Mouse (Mus musculus) telencephalon, adult 2 months (tissue): ENCODE data around the gene Piezo1.

Experiments used
- DNase-seq: peaks from one replicate; pipeline ENCODE4 v3.0.0-alpha.2; 2011; ENCODE audit warnings: low read depth, low spot score

Gene Piezo1

DNA sequence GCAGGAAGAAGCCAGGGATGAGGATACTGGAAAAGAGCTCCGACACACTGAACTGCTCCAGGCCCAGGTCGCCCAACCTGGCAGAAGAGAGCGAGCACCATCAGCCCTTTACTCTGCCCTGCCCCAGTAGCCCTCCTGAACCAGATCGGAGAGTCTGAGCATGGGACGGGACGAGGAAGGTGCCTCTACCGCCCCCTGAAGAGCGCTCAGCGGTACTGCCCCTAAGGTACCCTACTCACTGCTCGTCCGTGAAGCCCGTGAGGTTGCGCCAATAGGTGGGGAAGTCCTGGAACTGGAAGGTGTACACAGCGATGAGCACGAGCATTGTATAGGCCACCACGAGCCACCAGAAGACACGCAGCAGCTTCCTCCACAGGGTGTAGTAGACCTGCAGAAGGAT is 53.2 kb downstream of the Piezo1 start:
- no peak for DNase-seq

DNA sequence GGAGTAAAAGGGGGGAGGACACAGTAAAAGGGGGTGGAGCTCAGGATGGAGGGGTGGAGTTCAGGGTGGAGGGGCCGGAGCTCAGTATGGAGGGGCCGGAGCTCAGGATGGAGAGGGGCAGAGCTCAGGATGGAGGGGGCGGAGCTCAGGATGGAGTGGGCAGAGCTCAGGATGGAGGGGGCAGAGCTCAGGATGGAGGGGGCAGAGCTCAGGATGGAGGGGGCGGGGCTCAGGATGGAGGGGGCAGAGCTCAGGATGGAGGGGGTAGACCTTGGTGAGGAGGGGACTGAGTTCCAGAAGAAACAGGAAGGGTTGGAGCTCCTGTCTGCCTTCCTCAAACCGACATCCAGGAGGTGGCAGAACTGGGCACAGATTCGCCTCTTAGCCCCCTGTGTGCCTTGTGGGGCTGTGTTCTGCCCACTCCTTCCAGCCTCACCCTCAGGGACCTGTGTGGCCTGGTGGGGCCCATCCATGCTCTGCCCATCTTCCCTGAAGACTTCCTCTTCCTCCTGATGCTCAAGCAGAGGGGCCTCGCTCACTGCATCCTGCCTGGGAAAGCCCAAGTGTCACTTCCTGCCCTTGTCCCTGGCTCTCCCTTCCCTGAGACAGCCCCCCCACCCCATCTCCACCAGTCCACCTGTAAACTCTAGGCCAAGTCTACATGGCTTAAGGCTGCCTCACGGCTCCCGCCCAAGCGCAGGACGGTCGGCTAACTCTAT is 54.0 kb downstream of the Piezo1 start:
- no peak for DNase-seq

DNA sequence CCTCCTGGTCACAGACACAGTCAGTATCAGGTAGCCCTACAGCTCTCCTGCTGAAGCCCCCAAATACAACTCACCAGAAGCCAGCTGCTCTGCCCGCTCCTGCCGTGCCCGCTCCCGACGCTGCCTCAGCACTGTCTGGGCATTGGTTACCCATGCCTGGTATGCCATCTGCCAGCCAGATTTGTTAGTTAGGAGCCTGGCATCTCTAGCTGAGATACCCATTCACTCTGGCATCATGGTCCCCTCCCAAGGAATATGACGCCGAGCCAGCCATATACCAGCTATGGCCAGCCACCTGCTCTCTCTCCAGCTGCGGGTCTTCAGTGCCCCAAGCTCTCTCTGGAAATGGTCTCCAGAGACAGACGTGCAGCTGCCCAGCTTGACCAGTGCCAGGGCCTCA is 62.7 kb downstream of the Piezo1 start:
- DNase-seq: no peak

DNA sequence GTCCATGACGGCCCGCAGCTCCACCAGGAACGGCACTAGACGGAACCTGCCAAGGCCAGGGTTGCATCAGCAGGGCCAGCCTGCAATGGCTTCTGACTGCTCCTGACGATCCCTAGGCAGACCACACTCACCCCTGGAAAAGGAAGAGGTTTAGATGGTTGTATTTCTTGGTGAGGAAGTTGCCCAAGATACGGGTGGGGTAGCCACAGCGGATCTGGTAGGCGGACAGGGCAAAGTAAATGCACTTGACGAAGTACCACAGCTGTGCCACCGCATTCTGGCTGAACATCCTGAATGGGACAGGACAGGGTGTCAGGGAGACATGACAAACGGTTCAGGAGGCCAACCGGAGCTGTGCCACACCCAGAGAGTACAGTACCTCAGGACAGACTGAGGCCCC is 66.3 kb downstream of the Piezo1 start:
- no peak for DNase-seq

DNA sequence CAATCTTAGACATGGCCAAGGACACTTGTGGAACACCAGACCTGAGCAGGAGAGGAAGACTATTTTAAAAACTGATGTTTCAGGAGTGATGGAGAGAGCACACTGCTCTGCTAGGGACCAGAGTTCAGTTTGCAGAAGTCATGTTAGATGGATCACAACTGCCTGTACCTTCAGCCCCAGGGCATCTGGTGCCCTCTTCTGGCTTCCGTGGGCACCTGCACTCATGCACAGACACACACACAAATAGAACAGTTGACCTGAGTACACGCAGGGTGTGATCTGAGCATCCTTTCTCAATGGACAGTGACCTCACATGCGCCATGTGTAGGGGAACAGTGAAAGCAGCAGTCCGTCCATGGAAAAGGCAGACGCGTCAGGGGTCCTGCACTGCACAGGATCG is 67.3 kb downstream of the Piezo1 start:
- no peak for DNase-seq

DNA sequence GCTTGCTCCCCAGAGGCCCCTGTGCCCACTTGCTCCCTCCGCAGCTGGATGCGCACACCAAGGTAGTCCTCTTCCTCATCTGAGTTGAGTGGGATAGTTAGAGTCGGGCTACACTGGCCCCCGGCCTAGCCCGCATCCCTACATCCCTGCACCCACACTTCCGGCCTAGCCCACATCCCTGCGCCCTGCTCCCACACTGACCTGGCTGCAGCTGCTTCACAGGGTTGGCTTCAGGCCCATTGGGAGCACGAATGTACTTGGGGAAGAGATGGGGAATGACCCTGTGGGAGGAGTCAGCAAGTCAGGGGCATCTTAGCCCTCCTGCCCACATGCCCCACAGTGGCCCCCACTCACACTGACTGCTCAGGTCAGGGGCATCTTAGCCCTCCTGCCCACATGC is 68.7 kb downstream of the Piezo1 start:
- no peak for DNase-seq

DNA sequence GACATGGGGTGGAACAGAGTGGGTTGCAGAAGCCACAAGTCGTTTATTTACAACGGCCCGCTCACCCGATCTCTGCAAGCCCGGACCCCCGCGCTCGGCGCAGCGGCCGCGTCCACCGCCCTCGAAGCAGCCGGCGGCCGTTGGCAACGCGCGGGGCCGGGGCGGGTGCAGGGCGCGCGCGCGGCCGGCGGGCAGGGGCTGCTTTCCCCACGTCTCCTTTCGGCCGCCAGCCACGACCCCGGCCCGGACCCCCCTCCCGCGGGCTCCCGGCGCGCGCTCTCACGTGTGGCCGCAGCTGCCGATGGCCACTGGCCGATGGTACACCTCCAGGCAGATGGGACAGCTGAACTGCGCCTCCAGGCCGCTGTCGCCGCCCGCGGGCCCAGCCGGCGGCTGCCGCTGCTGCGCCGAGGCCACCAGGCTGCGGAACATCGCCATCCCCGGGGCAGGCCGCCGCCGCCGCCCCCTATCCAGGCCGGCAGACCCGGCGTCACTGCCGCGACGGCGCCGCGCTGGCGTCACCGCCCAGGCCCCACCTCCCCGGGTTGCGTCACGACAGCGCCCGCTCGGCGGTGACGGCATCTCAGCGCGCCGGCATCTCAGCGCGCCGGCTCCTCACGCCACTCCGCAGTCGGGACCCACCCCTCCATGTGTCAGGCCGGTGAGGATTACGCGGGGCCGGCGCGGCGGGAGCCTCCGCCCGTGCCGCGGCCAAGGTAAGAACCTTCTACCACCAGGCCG is 75.4 kb downstream of the Piezo1 start, which contains the start of the genes Rnf166 and Ctu2:
Gene Rnf166, minus strand, starts transcription at position 485 of the 741 bp plus-strand sequence.
Gene Ctu2, plus strand, starts transcription at position 564 of the 741 bp plus-strand sequence.
- peak; percentile 68 for DNase-seq

DNA sequence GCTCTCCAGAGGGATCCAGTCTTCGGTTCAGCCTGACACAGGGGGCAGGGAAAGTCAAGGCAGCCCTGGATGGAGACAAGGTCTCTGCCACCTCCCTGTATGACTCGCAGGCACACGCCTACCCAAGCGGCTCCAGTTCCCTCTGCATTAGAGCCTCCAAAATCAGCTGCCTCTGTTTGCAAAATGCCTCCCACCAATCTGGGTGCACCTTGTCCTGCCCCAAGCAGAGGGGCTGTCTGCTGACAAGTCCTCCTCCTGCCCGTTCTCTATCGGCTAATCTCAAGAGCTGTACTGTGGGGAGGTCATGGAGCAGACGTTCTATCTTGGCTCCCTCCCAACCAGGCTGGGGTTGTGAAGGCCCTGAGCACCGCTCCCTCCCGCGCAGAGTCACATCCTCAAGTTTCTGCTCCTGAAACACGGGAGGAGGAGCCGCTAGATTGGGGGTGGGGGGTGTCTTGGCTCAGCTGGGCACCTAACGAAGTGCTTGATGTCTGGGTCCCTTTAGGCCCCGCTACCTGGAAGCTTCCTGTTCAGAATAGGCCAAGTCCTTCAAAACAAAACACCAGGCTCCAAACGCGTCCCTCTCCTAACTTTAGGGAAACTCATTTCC is 76.1 kb downstream of the Piezo1 start:
- DNase-seq: no peak

DNA sequence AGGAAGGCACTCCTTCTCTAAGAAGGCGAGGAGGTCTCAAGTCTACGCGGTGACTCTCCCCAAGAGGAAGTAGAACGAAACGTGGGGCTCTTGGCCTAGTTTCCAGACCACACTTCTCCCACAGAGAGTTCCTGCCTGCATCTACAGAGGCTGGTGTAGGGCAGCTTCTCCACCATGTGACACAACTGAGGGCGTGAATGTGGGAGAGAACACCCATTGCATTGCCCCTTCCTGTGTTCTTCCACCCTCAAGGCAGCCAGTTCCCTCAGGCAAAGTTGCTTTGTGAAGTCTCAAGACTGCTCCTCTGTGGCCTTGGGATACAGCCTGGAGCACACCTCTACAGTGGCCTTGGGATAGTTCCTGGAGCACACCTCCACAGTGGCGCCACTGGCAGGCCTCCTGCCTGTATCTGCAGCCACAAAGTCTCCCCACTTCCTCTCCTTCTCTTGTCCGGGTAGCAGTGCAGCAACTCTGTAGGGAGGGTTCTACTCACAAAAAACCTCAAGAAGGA is 77.2 kb downstream of the Piezo1 start:
- peak; percentile 55 for DNase-seq

DNA sequence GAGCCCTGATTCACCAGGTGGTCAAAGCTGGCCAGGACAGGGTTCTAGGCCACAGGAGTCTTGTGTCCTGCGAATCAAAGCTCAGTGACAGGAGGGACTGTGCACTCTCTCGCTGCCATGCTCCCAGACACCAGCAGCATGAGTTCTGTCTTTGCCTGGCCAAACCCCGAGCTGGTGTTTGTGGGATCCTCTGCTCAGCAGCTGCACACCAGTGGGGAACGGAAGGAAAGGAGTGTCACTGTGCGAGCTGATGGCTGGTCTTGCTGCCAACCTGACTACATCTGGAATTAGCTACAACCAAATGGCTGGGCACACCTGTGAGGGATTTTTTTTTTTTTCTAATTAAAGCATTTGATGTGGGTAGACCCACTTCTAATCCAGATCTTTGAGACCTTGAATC is 80.4 kb downstream of the Piezo1 start:
- no peak for DNase-seq

DNA sequence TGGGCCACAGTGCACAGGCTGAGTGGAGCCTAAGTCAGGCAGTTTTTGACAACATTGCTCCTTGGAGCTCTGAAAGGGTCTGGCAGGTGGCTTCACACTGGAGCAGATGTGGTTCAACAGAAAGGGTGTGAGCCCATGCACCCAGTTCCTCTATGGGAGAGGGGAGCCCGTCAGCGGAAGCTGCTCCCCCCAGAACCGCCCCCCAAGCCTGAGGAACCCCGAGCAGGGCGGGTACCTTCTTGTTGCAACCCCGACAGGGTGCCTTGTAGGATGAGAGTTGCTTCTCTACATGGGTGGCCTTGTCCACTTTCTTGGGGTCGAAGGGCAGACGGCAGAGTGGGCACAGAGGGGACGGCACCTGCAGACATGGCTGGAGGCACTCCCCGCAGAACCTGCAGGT is 81.2 kb downstream of the Piezo1 start:
- no peak for DNase-seq

DNA sequence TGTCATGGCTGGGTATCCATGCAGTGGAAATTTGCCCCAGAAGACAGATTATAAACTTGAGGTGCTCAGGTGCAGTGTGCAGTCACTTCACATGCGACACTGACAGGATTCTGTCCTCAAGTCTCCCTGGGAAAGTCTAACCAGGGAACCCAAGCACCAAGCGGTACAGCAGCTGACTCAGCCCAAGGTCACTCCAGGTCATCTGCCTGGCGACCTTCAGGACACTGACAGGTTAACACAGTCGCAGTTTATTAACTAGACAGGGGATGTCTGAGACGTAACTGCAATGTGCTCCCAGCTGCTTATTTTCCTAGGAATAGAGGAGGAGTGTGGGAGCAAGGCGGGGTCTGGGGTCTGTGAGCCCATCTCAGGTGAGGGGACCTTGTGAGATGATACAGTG is 81.7 kb downstream of the Piezo1 start:
- DNase-seq: no peak

DNA sequence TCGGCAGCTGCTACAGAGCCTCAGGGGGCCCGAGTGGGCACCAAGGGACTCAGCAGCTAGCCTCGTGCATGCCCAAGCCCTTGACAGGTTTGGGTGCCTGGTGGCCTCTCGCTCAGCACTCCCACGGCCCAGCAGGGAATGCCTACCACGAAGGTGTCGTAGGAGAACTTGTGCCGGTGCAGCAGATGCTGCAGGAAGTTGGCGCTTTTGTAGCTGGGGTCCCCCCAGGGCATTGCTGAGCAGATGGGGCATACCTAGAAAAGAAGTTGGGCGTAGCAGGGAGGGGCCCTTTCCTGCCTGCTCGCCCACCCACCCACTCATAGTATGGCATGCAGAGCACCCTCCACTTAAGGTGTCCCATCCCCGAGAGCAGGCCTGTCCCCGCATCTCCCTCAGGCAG is 83.3 kb downstream of the Piezo1 start:
- DNase-seq: no peak

DNA sequence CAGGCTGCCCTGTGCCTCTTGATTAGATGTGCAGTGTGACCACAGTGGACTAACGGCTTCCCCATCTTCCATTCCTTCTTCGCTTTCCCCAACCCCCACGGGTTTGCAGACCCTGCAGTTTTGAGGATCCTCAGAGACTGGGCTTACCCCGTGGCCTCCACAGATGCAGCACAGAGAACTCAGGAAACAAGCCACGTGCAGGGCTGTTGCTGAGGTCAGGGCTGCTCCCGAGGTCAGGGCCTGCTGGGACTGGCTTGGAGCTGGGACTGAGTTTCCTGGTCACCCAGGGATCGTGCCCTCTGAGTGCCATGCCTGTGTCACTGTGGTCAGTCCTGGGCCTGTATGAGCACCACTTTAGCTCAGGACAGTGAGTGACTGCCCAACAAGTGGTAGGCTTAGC is 86.1 kb downstream of the Piezo1 start:
- no peak for DNase-seq

DNA sequence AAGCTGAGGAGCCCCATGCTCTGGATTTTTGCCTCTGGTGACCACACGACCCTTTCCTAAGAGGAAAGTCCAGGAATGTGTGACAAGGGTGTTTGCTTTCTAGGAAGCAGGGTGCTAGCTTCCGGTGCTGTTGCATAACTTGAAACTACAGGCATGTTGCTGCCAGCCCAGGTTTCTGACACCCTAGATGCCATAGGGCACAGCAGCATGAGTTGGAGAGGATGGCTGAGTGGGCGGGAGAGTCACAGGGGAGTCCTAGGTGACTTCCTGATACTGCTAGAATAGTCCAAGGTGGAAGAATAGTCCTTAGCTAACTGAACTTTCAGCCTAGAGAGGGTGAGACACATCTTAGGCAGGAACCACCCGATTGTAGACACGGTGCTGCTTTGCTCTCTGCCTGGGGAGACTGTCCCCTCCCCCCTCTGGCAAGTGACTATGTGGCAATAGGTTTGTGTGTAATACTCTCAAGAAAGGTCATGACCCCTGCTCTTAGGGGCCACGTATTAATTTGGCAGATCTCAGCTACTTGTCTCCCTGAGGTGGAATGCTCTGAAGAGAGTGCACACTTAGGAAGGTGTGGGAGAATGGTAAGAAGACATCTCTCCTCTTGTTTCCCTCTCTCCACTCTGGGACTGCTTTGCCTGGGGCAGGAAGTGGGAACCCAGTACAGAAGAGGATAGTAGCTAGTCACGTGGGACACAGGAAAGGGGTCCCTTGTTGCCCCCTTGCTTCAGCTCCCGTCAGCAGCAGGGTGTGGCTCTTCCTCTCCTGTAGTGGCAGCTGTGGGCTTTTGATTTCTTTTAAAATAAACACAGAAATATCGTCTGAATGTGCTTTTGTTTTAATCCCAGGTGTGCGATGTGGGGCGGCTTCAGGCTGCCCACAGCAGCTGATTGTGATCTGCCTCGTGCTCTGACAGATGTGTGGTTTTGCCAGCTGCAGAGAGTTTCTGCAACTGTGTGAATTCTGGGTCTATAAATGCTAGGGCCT is 87.2 kb downstream of the Piezo1 start:
- no peak for DNase-seq

DNA sequence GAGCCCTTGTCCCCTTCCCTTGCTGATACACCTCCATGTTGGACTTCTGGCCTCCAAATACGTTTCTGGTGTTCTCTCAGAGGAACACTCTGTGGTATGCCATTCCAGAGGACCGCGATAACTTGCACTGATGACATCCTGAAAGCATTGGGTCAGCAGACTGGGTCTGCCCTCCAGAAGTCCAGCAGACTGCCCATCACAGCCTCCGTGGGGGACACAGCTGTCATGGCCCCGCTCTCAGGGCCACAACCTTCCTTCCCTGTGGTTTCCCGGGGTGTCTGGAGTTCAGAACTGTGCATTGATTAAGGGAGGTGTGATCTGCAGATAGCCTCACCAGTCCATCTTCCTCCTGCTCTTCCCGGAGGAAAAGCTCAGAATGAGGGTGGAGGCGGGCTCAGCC is 88.6 kb downstream of the Piezo1 start:
- DNase-seq: no peak

DNA sequence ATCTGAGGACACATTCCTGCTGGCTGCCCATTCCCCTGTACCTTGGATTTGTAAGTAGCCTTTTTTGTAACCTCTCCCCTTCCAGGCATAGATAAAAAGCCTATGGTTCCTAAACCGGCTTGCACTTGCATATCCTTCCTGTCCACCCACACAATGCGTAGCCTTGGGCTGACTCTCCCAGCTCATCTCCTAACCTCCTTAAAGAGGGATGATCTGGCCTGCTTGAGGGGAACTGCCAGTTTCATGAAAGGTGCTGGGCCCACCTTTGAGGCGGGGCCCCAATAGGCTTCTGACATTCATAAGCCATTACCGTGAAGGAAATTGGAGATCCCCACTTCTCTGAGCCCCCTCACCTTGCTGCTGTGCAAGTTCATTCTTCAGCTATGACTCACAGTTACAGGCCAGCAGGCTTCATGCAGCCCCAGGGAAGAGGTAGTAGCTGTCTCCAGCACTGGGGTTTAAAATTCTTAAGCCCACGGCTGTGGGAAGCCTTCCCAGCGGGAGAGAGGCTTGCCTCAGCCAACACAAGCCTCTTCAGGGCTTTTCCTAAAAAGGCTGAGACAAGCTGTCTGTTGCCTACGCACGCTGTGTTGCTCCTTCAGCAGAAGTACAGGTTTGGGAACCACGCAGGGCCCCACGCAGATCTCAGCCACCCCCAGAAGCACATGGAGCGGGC is 89.5 kb downstream of the Piezo1 start:
- DNase-seq: peak; percentile 95

DNA sequence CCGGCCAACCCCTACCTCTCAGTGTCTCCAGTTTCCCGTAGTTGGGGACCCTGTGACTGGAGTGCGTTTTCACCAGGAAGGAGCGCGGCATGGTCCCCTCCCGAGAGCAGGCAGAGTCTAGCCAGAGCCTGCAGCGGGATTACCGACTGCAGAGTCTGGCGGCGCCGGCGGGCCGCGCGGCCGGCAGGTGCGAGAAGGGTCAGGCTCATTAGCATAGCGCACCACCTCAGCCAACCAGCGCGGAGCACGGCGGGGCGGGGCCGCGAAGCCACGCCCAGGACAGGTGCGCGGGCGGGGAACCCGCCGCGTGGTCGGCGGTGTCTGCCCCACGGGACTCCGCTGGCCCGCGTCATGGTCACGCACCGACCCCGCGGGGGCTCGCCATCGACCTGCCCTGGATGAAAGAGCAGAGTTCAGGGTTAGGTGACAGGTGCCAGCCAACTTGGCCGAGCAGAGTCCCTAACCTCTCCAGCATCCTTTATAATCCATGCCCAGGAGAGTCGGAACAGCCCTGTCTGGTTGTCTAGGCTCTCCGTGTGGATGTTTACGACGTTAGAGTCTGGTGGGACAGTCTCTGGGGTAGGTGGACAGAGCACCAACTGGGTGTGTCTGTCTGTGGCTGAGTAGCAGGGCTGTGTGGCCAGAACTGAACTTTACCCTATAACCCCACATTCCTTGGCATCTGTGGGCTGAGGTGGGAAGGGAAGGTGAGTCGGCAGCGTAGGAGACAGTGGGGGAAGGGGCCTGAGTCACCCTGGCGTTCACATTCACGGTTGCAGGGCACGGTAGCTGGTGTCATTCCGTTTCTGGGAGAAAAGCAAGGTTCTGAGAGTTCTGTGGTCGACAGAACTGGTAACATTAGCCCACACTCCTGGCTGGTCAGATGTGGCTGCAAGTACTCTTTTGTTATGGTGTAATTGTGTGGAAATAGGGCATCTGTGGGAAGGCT is 90.3 kb downstream of the Piezo1 start, which contains the start of gene Snai3:
Gene Snai3, minus strand, starts transcription at position 210 of the 949 bp plus-strand sequence.
- no peak for DNase-seq

DNA sequence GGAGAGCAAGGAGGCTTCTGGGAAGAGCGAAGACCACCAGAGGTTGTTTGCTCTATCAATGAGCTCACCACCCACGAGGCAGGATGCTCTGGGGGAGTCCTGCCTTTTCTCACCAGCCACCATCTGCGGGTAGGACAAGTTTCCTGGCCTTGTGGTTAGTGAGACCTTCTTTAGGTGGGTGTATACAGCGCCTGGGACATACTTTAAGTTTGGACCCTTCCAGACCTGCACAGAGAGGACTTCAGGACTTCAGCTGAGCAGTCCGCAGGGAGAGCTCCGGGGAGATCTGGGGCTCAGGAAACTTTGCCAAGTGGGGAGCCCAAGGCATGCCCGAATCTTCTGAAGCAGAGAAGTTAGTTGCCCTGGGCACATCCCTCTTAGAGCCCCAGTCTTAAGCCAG is 91.1 kb downstream of the Piezo1 start:
- DNase-seq: no peak
